Mouse (Mus musculus): ENCODE data around the gene Cir1. TPM values are rescaled to one million over a fixed set of nuclear protein-coding genes. Genes with fewer than 3 reads are reported as not detected.

The Cir1 gene
- polyA plus RNA-seq, 1 experiment from 2014 or later: 19.6 TPM

- H3K4me3 ChIP-seq (ENCODE audit: low read depth, low read length): no peak overlapping the region
- no peak overlapping the region for H3K4me2 ChIP-seq (replicated peaks; ENCODE audit: low read depth)
- no peak overlapping the region for H3K27ac ChIP-seq (replicated peaks)
- no peaks in the 10 kb centered on the region for H3K9me3 ChIP-seq (ENCODE audit: control insufficient read depth, low read length)
- no peak overlapping the region for H3K9ac ChIP-seq (ENCODE audit: low read length)
- H3K4me1 ChIP-seq (replicated peaks; ENCODE audit: control insufficient read depth, insufficient read depth): no peaks in the 10 kb centered on the region
- 71% methylated on average over 3 of the region's 3 CpGs for WGBS
- DNase-seq (ENCODE audit: low spot score) (no peak), ATAC-seq (ENCODE audit: low FRiP score, low TSS enrichment) (no peak)
- TF ChIP-seq EP300 (optimal IDR thresholded peaks at IDR 0.05) (no peak), CTCF (IDR thresholded peaks at IDR 0.05; ENCODE audit: low read depth) (no peak)
- peaks cover 9% of the 10 kb centered on the region for H3K36me3 ChIP-seq (ENCODE audit: control insufficient read depth, insufficient read depth, low read length)
- no peaks in the 10 kb centered on the region for H3K27me3 ChIP-seq (ENCODE audit: control insufficient read depth, insufficient read depth, low read length)
Observed at GRCm38 (mm10) chr2:73298841-73299240, 13.7 kb downstream of the Cir1 start.

GRCm38 (mm10) chr2:73298154-73298553 lies 14.3 kb downstream of the Cir1 start:
- Histone ChIP-seq H3K4me3 (ENCODE audit: low read depth, low read length) (no peak overlapping the region), H3K9ac (ENCODE audit: low read length) (no peak overlapping the region), H3K4me1 (replicated peaks; ENCODE audit: control insufficient read depth, insufficient read depth) (no peaks in the 10 kb centered on the region), H3K27ac (replicated peaks) (no peak overlapping the region), H3K36me3 (ENCODE audit: control insufficient read depth, insufficient read depth, low read length) (peaks cover 9% of the 10 kb centered on the region), H3K27me3 (ENCODE audit: control insufficient read depth, insufficient read depth, low read length) (no peaks in the 10 kb centered on the region), H3K9me3 (ENCODE audit: control insufficient read depth, low read length) (no peaks in the 10 kb centered on the region), H3K4me2 (replicated peaks; ENCODE audit: low read depth) (no peak overlapping the region)
- DNase-seq (ENCODE audit: low spot score): no peak
- ATAC-seq (ENCODE audit: low FRiP score, low TSS enrichment): no peak
- TF ChIP-seq EP300 (optimal IDR thresholded peaks at IDR 0.05) (no peak), CTCF (IDR thresholded peaks at IDR 0.05; ENCODE audit: low read depth) (no peak)
- 93% methylated on average over 7 of the region's 7 CpGs for WGBS

GRCm38 (mm10) chr2:73295023-73295422 lies 17.5 kb downstream of the Cir1 start:
- Histone ChIP-seq H3K36me3 (ENCODE audit: control insufficient read depth, insufficient read depth, low read length) (peaks cover 5% of the 10 kb centered on the region), H3K4me2 (replicated peaks; ENCODE audit: low read depth) (no peak overlapping the region), H3K27me3 (ENCODE audit: control insufficient read depth, insufficient read depth, low read length) (no peaks in the 10 kb centered on the region), H3K9me3 (ENCODE audit: control insufficient read depth, low read length) (no peaks in the 10 kb centered on the region), H3K4me3 (ENCODE audit: low read depth, low read length) (no peak overlapping the region), H3K27ac (replicated peaks) (no peak overlapping the region), H3K4me1 (replicated peaks; ENCODE audit: control insufficient read depth, insufficient read depth) (no peaks in the 10 kb centered on the region), H3K9ac (ENCODE audit: low read length) (no peak overlapping the region)
- ATAC-seq (ENCODE audit: low FRiP score, low TSS enrichment) (no peak), DNase-seq (ENCODE audit: low spot score) (no peak)
- TF ChIP-seq CTCF (IDR thresholded peaks at IDR 0.05; ENCODE audit: low read depth) (no peak), EP300 (optimal IDR thresholded peaks at IDR 0.05) (no peak)
- WGBS: 81% methylated on average over 7 of the region's 7 CpGs

GRCm38 (mm10) chr2:73291130-73291529 lies 21.4 kb downstream of the Cir1 start:
- Histone ChIP-seq H3K4me1 (replicated peaks; ENCODE audit: control insufficient read depth, insufficient read depth) (no peaks in the 10 kb centered on the region), H3K27ac (replicated peaks) (no peak overlapping the region), H3K9ac (ENCODE audit: low read length) (no peak overlapping the region), H3K36me3 (ENCODE audit: control insufficient read depth, insufficient read depth, low read length) (peaks cover 14% of the 10 kb centered on the region), H3K4me3 (ENCODE audit: low read depth, low read length) (no peak overlapping the region), H3K4me2 (replicated peaks; ENCODE audit: low read depth) (no peak overlapping the region), H3K9me3 (ENCODE audit: control insufficient read depth, low read length) (no peaks in the 10 kb centered on the region), H3K27me3 (ENCODE audit: control insufficient read depth, insufficient read depth, low read length) (no peaks in the 10 kb centered on the region)
- DNase-seq (ENCODE audit: low spot score) (no peak), ATAC-seq (ENCODE audit: low FRiP score, low TSS enrichment) (no peak)
- 71% methylated on average over 4 of the region's 4 CpGs for WGBS
- no peak for TF ChIP-seq EP300 (optimal IDR thresholded peaks at IDR 0.05)
- no peak for TF ChIP-seq CTCF (IDR thresholded peaks at IDR 0.05; ENCODE audit: low read depth)

GRCm38 (mm10) chr2:73285630-73286029 lies 26.9 kb downstream of the Cir1 start:
- no peak overlapping the region for H3K27ac ChIP-seq (replicated peaks)
- no peak overlapping the region for H3K4me3 ChIP-seq (ENCODE audit: low read depth, low read length)
- DNase-seq (ENCODE audit: low spot score): no peak
- no peak overlapping the region for H3K9ac ChIP-seq (ENCODE audit: low read length)
- TF ChIP-seq EP300 (optimal IDR thresholded peaks at IDR 0.05) (no peak), CTCF (IDR thresholded peaks at IDR 0.05; ENCODE audit: low read depth) (peak; percentile 72)
- H3K9me3 ChIP-seq (ENCODE audit: control insufficient read depth, low read length): no peaks in the 10 kb centered on the region
- no peaks in the 10 kb centered on the region for H3K27me3 ChIP-seq (ENCODE audit: control insufficient read depth, insufficient read depth, low read length)
- no peaks in the 10 kb centered on the region for H3K4me1 ChIP-seq (replicated peaks; ENCODE audit: control insufficient read depth, insufficient read depth)
- H3K36me3 ChIP-seq (ENCODE audit: control insufficient read depth, insufficient read depth, low read length): peaks cover 12% of the 10 kb centered on the region
- 8% methylated on average over 2 of the region's 2 CpGs for whole genome bisulfite sequencing
- no peak for ATAC-seq (ENCODE audit: low FRiP score, low TSS enrichment)
- H3K4me2 ChIP-seq (replicated peaks; ENCODE audit: low read depth): no peak overlapping the region

- 38% methylated on average over 7 of the region's 7 CpGs for WGBS
- DNase-seq (ENCODE audit: low spot score): no peak
- ATAC-seq (ENCODE audit: low FRiP score, low TSS enrichment): no peak
Observed at GRCm38 (mm10) chr2:73281707-73282106, 30.8 kb downstream of the Cir1 start.

More at GRCm38 (mm10) chr2:73281707-73282106, 30.8 kb downstream of the Cir1 start:
- Histone ChIP-seq H3K4me1 (replicated peaks; ENCODE audit: control insufficient read depth, insufficient read depth) (no peaks in the 10 kb centered on the region), H3K27me3 (ENCODE audit: control insufficient read depth, insufficient read depth, low read length) (peaks cover 17% of the 10 kb centered on the region; the same call in 1 of the 2 replicates), H3K27ac (replicated peaks) (no peak overlapping the region), H3K9me3 (ENCODE audit: control insufficient read depth, low read length) (no peaks in the 10 kb centered on the region), H3K36me3 (ENCODE audit: control insufficient read depth, insufficient read depth, low read length) (no peaks in the 10 kb centered on the region), H3K4me3 (ENCODE audit: low read depth, low read length) (no peak overlapping the region), H3K4me2 (replicated peaks; ENCODE audit: low read depth) (no peak overlapping the region), H3K9ac (ENCODE audit: low read length) (no peak overlapping the region)
- TF ChIP-seq EP300 (optimal IDR thresholded peaks at IDR 0.05): no peak
- peak; percentile 67 for TF ChIP-seq CTCF (IDR thresholded peaks at IDR 0.05; ENCODE audit: low read depth)
